Mouse (Mus musculus) ES-Bruce4 (cell line): ENCODE data around the gene Setd2.

Experiments
- CTCF ChIP-seq: IDR thresholded peaks from one replicate; pipeline ENCODE4 v1.8.1; 2011; ENCODE audit warnings: low read depth, low read length
- POLR2A ChIP-seq: IDR thresholded peaks from one replicate; pipeline ENCODE4 v1.8.1; 2011; ENCODE audit warnings: low read length; ENCODE audit not compliant: insufficient read depth

DNA sequence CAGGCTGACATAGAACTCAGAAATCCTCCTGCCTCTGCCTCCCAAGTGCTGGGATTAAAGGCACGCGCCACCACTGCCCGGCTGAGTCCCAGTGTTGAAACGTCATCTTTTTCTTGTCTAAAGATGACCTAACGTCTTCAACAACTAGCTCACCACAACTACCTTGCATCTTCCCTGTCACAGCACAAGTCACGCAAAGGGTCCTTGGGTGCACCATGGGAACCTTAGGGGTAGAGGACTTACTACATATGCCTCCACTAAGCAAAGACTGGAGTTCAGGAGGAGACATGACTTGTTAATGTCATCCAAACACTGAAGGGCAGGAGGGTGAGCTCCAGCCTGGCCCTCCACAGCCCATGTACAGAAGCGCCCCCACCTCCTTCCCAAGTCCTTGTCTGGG, 88.3 kb downstream of the Setd2 start:
- TF ChIP-seq POLR2A: no peak
- no peak for TF ChIP-seq CTCF
